Mouse (Mus musculus) heart, embryonic 13.5 days (tissue): ENCODE results near the gene Gbf1. TPM values are rescaled to one million over a fixed set of nuclear protein-coding genes. Genes with fewer than 3 reads are reported as not detected.
A peak's percentile ranks its signal among the peaks of the same experiment; 100 is the strongest.

ENCODE experiments used
- ATAC-seq: fragments of 200-750 bp; cut with Nextera tagmentation; 2 replicates; pipeline ENCODE4 v1.8.0; 2017; ENCODE audit warnings: moderate TSS enrichment; ENCODE audit not compliant: insufficient number of reproducible peaks, low FRiP score, low TSS enrichment; ENCODE audit errors: extremely low read depth
- H3K27ac ChIP-seq: fragments of 300-500 bp; sonication (generic); replicated peaks from 2 replicates; pipeline ENCODE4 v1.5.1; 2015; ENCODE audit warnings: moderate library complexity, mild to moderate bottlenecking, inconsistent platforms
- H3K27me3 ChIP-seq: fragments of 300-500 bp; sonication (generic); replicated peaks from 2 replicates; pipeline ENCODE4 v1.6.1; 2015; ENCODE audit warnings: mild to moderate bottlenecking, inconsistent platforms
- H3K36me3 ChIP-seq: fragments of 300-500 bp; sonication (generic); 2 replicates; pipeline ENCODE4 v1.6.1; 2015; ENCODE audit warnings: mild to moderate bottlenecking, inconsistent platforms
- H3K4me1 ChIP-seq: fragments of 300-500 bp; sonication (generic); 2 replicates; pipeline ENCODE4 v1.6.1; 2015; ENCODE audit warnings: inconsistent platforms
- H3K4me2 ChIP-seq: fragments of 300-500 bp; sonication (generic); 2 replicates; pipeline ENCODE4 v1.6.1; 2015; ENCODE audit warnings: inconsistent platforms, mild to moderate bottlenecking, moderate library complexity
- H3K4me3 ChIP-seq: fragments of 300-500 bp; sonication (generic); 2 replicates; pipeline ENCODE4 v1.5.1; 2015; ENCODE audit warnings: moderate library complexity, mild to moderate bottlenecking, inconsistent platforms
- H3K9ac ChIP-seq: fragments of 300-500 bp; sonication (generic); 2 replicates; pipeline ENCODE4 v1.6.1; 2015; ENCODE audit warnings: inconsistent platforms, mild to moderate bottlenecking, moderate library complexity
- H3K9me3 ChIP-seq: fragments of 300-500 bp; sonication (generic); 2 replicates; pipeline ENCODE4 v1.6.1; 2016; ENCODE audit warnings: inconsistent platforms
- WGBS: fragments of 180-500 bp; shearing (Covaris S2); methylation state at CpG from one replicate; pipeline ENCODE4 v1.1.7; 2015; ENCODE audit warnings: mixed read lengths; 5-methylcytosine and 5-hydroxymethylcytosine counted together
- polyA plus RNA-seq: library from polyadenylated mRNA; unstranded; fragments of >200 nt; fragmentation: Nextera tagmentation; extraction: Ambion mirVana; gene quantifications from 2 replicates; pipeline ENCODE4 v1.2.1, GENCODE M21; 2015

Gene Gbf1
- polyA plus RNA-seq, 1 experiment from 2014 or later = 41.1 TPM

DNA sequence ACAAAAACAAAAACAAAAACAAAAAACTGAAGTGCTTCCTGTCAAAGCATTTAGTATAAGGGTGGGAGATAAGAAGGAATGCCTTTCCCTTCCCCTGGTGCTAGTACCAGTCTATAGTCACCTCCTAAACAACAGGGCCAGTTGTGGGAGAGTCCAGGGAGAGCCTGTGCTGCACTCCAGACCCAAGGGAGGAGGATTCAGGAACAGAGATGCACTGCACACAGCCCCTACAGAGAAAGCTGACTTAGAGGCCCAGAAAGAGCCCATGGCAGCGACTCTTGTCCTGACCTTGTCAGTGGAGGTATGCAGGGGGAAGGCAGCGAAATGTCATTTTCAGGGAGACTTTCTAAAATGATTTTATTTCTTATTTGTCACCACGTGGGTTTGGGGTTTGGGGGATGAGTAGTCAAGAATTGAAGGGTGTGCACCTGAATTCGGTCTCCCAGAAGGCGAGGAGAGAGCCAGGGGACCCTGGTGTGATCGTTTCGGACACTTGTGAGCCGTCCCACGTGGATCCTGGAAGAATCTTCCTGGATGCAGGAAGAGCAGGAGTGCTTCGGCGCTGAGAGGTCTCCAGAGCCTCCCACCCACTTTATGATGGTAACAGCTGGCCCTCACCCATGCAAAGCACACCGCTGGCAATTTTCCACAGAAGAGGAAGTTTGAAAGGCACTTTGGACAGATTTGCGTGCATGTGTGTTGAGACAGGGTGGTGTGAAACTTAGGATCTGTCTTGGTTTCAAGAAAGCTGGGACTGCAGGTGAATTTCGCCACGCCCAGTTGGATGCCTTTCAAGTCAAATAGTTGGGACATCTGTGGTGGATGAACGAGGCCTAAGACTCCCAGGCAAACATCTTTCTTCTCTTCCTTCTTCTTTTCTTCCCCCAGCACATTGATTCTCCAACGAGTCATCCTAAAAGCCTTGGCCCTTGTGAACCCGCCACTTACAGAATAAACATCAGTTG, 151.2 kb downstream of the Gbf1 start:
- peak overlapping the region; percentile 100 for H3K4me2 ChIP-seq
- H3K9me3 ChIP-seq = no peaks in the 10 kb centered on the region
- peak overlapping the region; percentile 81; the same call in 1 of the 2 replicates for H3K27ac ChIP-seq
- H3K36me3 ChIP-seq = peaks cover 12% of the 10 kb centered on the region
- H3K9ac ChIP-seq = peak overlapping the region; percentile 87; the same call in 1 of the 2 replicates
- peaks cover 19% of the 10 kb centered on the region for H3K27me3 ChIP-seq
- H3K4me1 ChIP-seq = peaks cover 27% of the 10 kb centered on the region
- H3K4me3 ChIP-seq = peak overlapping the region; percentile 81
- WGBS = 50% methylated on average over 18 of the region's 18 CpGs
- ATAC-seq = no peak

DNA sequence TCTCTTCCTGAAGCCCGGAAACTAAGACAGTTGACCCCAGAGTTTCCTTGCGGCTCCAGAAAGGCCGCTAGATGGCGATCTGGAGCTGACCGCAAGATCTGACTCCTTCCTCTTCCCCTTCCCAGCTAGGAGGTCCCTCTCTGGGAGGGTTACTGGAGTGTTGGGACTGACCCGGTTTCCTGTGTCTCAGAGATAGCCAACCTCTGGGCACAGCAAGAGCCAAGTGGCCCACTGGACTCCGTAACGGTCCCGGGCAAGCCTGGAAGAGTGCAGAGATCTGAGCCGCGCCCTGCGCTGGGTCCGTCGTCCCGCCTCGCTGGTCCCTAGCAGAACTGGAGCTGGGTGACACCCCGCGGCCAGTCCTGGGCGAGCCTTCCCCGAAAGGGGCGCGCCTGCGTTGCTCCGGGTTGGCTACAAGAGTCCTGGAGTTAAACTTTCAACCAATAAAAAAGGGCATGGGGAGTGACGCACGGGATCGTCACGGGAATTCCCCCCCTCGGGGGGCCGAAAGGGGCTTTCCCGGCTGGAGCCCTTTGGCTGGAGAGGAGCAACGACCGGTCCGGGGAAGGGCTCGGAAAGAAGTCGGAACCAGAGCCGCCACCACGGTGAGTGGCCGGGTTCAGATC, 152.0 kb downstream of the Gbf1 start, which contains the start of gene Nfkb2:
TSS of gene Nfkb2 (plus strand) at position 105 of the 626 bp plus-strand sequence.
- Histone ChIP-seq H3K9me3 (no peaks in the 10 kb centered on the region), H3K9ac (peak within 1 kb of the TSS; percentile 87), H3K27ac (peak within 1 kb of the TSS; percentile 81), H3K4me2 (peak within 1 kb of the TSS; percentile 100), H3K36me3 (peaks cover 12% of the 10 kb centered on the region), H3K4me1 (peaks cover 31% of the 10 kb centered on the region), H3K4me3 (peak within 1 kb of the TSS; percentile 81), H3K27me3 (peaks cover 22% of the 10 kb centered on the region)
- peak; percentile 81 for ATAC-seq
- under 1% methylated on average over 39 of the region's 39 CpGs for WGBS

DNA sequence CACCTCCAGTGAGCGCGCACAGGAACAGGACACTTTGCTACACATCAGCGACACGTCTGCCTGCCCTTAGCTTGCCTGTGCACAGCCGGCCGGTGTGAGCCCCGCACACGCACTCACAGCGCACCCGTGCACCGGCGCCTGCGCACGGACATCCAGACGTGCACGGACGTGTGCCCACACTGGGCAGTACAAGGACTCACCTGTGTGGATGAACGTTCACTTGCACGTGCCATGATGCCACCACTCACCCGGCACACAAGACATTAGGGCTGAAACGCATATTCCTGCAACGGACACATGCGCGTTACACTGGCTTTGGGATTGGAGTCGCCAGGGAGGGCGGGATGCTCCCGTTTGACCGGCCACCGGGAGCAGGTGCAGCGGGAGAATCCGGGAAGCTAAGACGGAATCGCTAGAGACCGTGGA, 152.6 kb downstream of the Gbf1 start:
- H3K4me2 ChIP-seq = peak overlapping the region; percentile 100
- peaks cover 17% of the 10 kb centered on the region for H3K36me3 ChIP-seq
- H3K27ac ChIP-seq = peak overlapping the region; percentile 81
- no peaks in the 10 kb centered on the region for H3K9me3 ChIP-seq
- peak overlapping the region; percentile 87 for H3K9ac ChIP-seq
- peak; percentile 33; the same call in 1 of the 2 replicates for ATAC-seq
- peak overlapping the region; percentile 81 for H3K4me3 ChIP-seq
- H3K4me1 ChIP-seq = peaks cover 31% of the 10 kb centered on the region
- WGBS = under 1% methylated on average over 34 of the region's 34 CpGs
- peaks cover 26% of the 10 kb centered on the region for H3K27me3 ChIP-seq

DNA sequence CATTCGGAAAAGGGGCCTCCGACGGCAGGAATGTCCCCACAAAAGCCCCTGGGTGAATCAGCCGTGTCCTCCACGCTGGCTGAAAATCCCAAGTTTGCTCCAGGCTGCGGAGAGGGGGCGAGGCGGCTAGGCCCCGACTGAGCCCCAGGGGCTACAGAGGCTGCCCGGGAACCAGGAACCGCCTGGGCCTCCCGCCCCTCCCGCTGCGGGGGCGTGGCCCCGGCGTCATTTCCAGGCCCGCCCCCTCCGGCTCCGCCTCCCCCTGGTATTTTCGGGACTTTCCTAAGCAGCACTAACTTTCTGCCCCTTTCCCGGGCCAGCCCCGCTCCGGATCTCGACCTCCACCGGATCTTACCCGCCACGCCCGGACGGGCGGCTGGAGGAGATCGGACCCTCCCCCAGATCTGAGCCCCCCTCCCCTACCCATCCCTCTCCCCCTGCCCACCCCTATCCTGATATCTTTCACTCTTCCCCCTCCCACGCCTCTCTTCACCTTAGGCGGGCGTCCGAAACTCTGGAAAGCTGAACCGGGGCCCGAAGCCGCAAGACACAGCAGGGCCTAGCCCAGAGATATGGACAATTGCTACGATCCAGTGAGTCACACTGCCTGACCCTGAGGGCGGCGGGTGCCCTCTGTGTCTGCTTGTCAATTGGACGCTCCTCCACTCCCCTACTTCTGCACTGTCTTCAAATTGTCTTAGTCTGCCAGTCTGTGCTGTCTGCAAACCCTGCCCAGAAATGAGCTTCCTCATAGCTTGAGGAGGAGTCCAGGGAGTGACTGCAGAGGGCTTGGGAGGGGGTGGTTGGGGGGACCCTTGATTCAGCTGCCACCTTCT, 153.3 kb downstream of the Gbf1 start:
- under 1% methylated on average over 39 of the region's 43 CpGs for WGBS
- Histone ChIP-seq H3K4me3 (peak overlapping the region; percentile 81), H3K27me3 (peaks cover 29% of the 10 kb centered on the region), H3K9me3 (no peaks in the 10 kb centered on the region), H3K4me1 (peaks cover 31% of the 10 kb centered on the region), H3K9ac (peak overlapping the region; percentile 87), H3K4me2 (peak overlapping the region; percentile 100), H3K36me3 (peaks cover 24% of the 10 kb centered on the region), H3K27ac (peak overlapping the region; percentile 81)
- ATAC-seq = peak; percentile 79

DNA sequence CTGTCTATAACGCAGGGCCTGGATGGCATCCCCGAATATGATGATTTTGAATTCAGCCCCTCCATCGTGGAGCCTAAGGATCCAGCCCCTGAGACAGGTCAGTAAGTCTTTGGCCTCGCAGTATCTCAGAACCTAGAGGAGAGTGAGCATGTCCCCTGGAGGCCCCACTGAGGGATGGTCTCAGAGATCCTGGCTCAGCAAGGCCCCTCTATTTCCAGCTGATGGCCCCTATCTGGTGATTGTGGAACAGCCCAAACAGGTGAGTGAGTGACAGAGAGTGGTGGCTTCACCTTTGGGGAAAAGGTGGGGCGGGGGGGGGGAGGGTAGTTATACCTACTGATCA, 153.9 kb downstream of the Gbf1 start:
- Histone ChIP-seq H3K4me3 (peak overlapping the region; percentile 81), H3K9ac (peak overlapping the region; percentile 87), H3K4me1 (peaks cover 31% of the 10 kb centered on the region), H3K9me3 (no peaks in the 10 kb centered on the region), H3K27ac (peak overlapping the region; percentile 81; the same call in 1 of the 2 replicates), H3K36me3 (peaks cover 30% of the 10 kb centered on the region), H3K27me3 (peaks cover 31% of the 10 kb centered on the region), H3K4me2 (peak overlapping the region; percentile 100)
- ATAC-seq = no peak
- WGBS = 52% methylated on average over 5 of the region's 5 CpGs

DNA sequence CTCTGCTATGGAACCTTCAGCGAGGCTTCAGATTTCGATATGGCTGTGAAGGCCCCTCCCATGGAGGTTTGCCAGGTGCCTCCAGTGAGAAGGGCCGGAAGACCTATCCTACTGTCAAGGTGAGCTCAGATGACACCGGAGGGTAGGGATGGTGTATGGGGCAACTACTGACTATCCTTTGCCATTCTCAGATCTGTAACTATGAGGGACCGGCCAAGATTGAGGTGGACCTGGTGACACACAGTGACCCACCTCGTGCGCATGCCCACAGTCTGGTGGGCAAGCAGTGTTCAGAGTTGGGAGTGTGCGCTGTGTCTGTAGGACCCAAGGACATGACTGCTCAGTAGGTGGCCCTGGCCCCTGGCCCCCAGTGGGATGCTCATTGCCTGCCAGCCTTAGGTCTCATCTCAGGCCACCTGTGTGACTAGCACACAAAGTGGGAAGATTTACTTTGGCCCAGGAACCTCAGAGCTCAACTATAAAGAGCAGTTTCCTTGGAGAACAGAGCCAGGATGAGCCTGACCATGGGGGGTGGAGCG, 154.5 kb downstream of the Gbf1 start:
- Histone ChIP-seq H3K9ac (no peak overlapping the region), H3K36me3 (peaks cover 36% of the 10 kb centered on the region), H3K4me3 (no peak overlapping the region), H3K27me3 (peaks cover 31% of the 10 kb centered on the region), H3K9me3 (no peaks in the 10 kb centered on the region), H3K4me2 (no peak overlapping the region), H3K27ac (no peak overlapping the region), H3K4me1 (peaks cover 30% of the 10 kb centered on the region)
- ATAC-seq = no peak
- WGBS = 84% methylated on average over 9 of the region's 9 CpGs

DNA sequence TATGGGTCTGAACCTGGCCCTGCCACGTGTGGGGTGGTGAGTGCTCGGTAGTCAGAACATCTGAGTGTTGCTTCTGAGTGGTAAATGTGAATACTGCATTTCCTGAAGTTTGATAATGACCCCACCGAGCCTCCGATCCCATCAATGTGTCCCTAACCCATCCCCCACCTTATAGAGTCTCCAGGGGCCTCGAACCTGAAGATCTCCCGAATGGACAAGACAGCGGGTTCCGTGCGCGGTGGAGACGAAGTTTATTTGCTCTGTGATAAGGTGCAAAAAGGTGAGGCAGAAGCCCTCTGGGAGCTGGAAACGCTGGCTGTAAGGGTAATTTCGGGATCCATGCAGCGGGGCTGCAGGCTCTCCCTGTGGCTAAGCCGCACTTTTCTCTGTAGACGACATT, 155.5 kb downstream of the Gbf1 start:
- no peak for ATAC-seq
- H3K9me3 ChIP-seq = no peaks in the 10 kb centered on the region
- no peak overlapping the region for H3K27ac ChIP-seq
- H3K9ac ChIP-seq = no peak overlapping the region
- no peak overlapping the region for H3K4me3 ChIP-seq
- 73% methylated on average over 16 of the region's 16 CpGs for WGBS
- peaks cover 41% of the 10 kb centered on the region for H3K27me3 ChIP-seq
- H3K36me3 ChIP-seq = peaks cover 45% of the 10 kb centered on the region
- peaks cover 27% of the 10 kb centered on the region for H3K4me1 ChIP-seq
- H3K4me2 ChIP-seq = no peak overlapping the region

DNA sequence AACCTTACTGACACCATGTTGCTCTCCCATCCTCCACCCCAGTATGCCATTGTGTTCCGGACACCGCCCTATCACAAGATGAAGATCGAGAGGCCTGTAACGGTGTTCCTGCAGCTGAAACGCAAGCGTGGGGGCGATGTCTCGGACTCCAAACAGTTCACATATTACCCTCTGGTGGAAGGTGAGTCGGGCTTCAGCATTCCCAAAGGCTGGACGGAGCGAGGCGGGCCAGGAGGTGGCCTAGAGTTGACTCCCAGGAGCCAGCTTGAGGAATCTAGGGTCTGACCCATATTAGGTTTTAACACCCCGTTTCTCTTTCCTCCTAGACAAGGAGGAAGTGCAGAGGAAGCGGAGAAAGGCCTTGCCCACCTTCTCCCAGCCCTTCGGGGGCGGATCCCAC, 156.0 kb downstream of the Gbf1 start:
- peak overlapping the region; percentile 50 for H3K4me3 ChIP-seq
- no peak overlapping the region for H3K27ac ChIP-seq
- ATAC-seq = no peak
- H3K9ac ChIP-seq = peak overlapping the region; percentile 77
- peak overlapping the region; percentile 78 for H3K4me2 ChIP-seq
- no peaks in the 10 kb centered on the region for H3K9me3 ChIP-seq
- peaks cover 47% of the 10 kb centered on the region for H3K36me3 ChIP-seq
- H3K4me1 ChIP-seq = peaks cover 29% of the 10 kb centered on the region
- H3K27me3 ChIP-seq = peaks cover 46% of the 10 kb centered on the region
- WGBS = 68% methylated on average over 16 of the region's 16 CpGs

DNA sequence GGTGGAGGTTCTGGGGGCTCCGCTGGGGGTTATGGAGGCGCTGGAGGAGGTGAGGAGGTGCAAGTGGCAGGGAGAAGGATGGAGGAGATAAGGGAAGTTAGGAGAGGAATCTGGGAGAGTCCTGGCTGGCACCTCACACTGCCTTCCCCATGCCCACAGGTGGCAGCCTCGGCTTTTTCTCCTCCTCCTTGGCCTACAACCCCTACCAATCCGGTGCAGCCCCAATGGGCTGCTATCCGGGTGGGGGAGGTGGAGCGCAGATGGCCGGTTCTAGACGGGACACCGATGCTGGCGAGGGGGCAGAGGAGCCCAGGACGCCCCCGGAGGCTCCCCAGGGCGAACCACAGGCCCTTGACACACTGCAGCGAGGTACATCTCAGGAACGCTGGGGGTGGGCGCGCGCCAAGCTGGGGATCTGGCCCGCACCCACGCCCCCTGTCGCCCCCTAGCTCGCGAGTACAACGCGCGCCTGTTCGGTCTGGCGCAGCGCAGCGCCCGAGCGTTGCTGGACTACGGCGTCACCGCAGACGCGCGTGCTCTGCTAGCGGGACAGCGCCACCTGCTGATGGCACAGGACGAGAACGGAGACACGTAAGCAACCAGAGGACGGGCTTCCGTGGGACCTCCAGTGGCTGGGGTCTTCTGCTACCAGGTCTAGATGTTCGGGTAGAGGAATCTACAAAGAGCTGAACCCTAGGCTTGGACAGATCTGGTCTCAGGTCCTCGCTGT, 156.6 kb downstream of the Gbf1 start:
- Histone ChIP-seq H3K9ac (peak overlapping the region; percentile 77), H3K4me2 (peak overlapping the region; percentile 78), H3K4me3 (peak overlapping the region; percentile 50), H3K4me1 (peaks cover 25% of the 10 kb centered on the region), H3K27ac (no peak overlapping the region), H3K27me3 (peaks cover 52% of the 10 kb centered on the region), H3K9me3 (no peaks in the 10 kb centered on the region), H3K36me3 (peaks cover 48% of the 10 kb centered on the region)
- 2% methylated on average over 47 of the region's 47 CpGs for WGBS
- no peak for ATAC-seq

DNA sequence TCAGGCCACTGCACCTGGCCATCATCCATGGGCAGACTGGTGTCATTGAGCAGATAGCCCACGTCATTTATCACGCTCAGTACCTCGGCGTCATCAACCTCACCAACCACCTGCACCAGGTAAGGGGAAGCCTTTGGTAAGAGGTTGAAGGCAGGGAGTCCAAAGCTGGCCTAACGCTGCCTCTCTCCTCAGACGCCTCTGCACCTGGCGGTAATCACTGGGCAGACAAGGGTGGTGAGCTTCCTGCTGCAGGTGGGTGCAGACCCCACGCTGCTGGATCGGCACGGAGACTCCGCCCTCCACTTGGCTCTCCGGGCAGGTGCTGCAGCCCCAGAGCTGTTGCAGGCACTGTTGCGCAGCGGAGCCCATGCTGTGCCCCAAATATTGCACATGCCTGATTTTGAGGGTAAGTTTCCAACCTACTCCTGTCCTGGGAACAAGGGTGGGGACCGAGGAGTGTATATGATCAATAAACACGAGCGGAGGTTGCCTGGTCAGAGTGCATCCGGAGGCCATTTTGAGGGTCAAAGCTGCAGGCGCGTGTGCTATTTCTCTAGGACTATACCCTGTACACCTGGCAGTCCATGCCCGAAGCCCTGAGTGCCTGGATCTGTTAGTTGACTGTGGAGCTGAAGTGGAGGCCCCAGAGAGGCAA, 157.5 kb downstream of the Gbf1 start:
- no peak overlapping the region for H3K4me3 ChIP-seq
- no peak overlapping the region for H3K9ac ChIP-seq
- 72% methylated on average over 21 of the region's 21 CpGs for WGBS
- no peak for ATAC-seq
- H3K9me3 ChIP-seq = no peaks in the 10 kb centered on the region
- no peak overlapping the region for H3K4me2 ChIP-seq
- peaks cover 30% of the 10 kb centered on the region for H3K4me1 ChIP-seq
- no peak overlapping the region for H3K27ac ChIP-seq
- peaks cover 48% of the 10 kb centered on the region for H3K36me3 ChIP-seq
- peaks cover 61% of the 10 kb centered on the region for H3K27me3 ChIP-seq
